Mouse (Mus musculus): Measurements from ENCODE around the gene Gm17387.

GRCm38 (mm10) chr7:141006446-141006845, 22.5 kb upstream of the Gm17387 start:
- TF ChIP-seq CTCF (IDR thresholded peaks at IDR 0.05; ENCODE audit: low read depth, low read length) (no peak), POLR2A (IDR thresholded peaks at IDR 0.05; ENCODE audit: insufficient read depth, low read length) (no peak)
